Mouse (Mus musculus): Measurements from ENCODE around the gene Ocln. TPM values are rescaled to one million over a fixed set of nuclear protein-coding genes. Genes with fewer than 3 reads are reported as not detected.

The Ocln gene
- total and polyA plus RNA-seq, 3 experiments = 0.27 TPM; not detected in 2

GRCm38 (mm10) chr13:100493313-100493712 lies 59.2 kb downstream of the Ocln start:
- peaks cover 16% of the 10 kb centered on the region for H3K4me1 ChIP-seq (ENCODE audit: insufficient read depth, low read depth, low read length)
- no peaks in the 10 kb centered on the region for H3K9me3 ChIP-seq (replicated peaks)
- no peak for ATAC-seq (ENCODE audit: extremely low read depth, insufficient number of reproducible peaks, low FRiP score, poor library complexity, severe bottlenecking)
- DNase-seq (ENCODE audit: low spot score) = no peak
- no peak for TF ChIP-seq GATA2 (IDR thresholded peaks at IDR 0.05; ENCODE audit: borderline replicate concordance, low read depth, low read length)
- TF ChIP-seq TAL1 (conservative IDR thresholded peaks at IDR 0.05; ENCODE audit: low read depth, low read length) = no peak
- no peak for TF ChIP-seq CTCF (IDR thresholded peaks at IDR 0.05; ENCODE audit: low read depth, low read length)
- TF ChIP-seq POLR2AphosphoS5 (IDR thresholded peaks at IDR 0.05; ENCODE audit: insufficient replicate concordance, low read depth, low read length) = no peak
- TF ChIP-seq GATA1 (IDR thresholded peaks at IDR 0.05; ENCODE audit: borderline replicate concordance, low read length) = no peak
- no peak overlapping the region for H3K4me3 ChIP-seq (ENCODE audit: low read depth, low read length)
- H3K36me3 ChIP-seq (replicated peaks) = peaks cover 18% of the 10 kb centered on the region
- 0 out of 2 replicates have a peak, but pooled peaks cover 5% of the 10 kb centered on the region for H3K27me3 ChIP-seq (ENCODE audit: insufficient read depth, low read length)

- Histone ChIP-seq H3K9me3 (replicated peaks) (no peaks in the 10 kb centered on the region), H3K4me3 (ENCODE audit: low read depth, low read length) (peak within 1 kb of the TSS; percentile 99), H3K4me1 (ENCODE audit: insufficient read depth, low read depth, low read length) (peaks cover 20% of the 10 kb centered on the region), H3K36me3 (replicated peaks) (peaks cover 29% of the 10 kb centered on the region), H3K27me3 (ENCODE audit: insufficient read depth, low read length) (0 out of 2 replicates have a peak, but pooled peaks cover 5% of the 10 kb centered on the region)
- DNase-seq (ENCODE audit: low spot score) (peak; percentile 61), ATAC-seq (ENCODE audit: extremely low read depth, insufficient number of reproducible peaks, low FRiP score, poor library complexity, severe bottlenecking) (peak; percentile 52)
- no peak for TF ChIP-seq POLR2AphosphoS5 (IDR thresholded peaks at IDR 0.05; ENCODE audit: insufficient replicate concordance, low read depth, low read length)
- no peak for TF ChIP-seq TAL1 (conservative IDR thresholded peaks at IDR 0.05; ENCODE audit: low read depth, low read length)
- TF ChIP-seq GATA1 (IDR thresholded peaks at IDR 0.05; ENCODE audit: borderline replicate concordance, low read length) = no peak
- no peak for TF ChIP-seq GATA2 (IDR thresholded peaks at IDR 0.05; ENCODE audit: borderline replicate concordance, low read depth, low read length)
- TF ChIP-seq CTCF (IDR thresholded peaks at IDR 0.05; ENCODE audit: low read depth, low read length) = peak; percentile 78
Measured at GRCm38 (mm10) chr13:100492061-100492787, 60.3 kb downstream of the Ocln start, which contains the start of gene Gtf2h2. Gene Gtf2h2 (minus strand): TSS chr13:100492579.

- TF ChIP-seq GATA1 (IDR thresholded peaks at IDR 0.05; ENCODE audit: borderline replicate concordance, low read length) (no peak), CTCF (IDR thresholded peaks at IDR 0.05; ENCODE audit: low read depth, low read length) (no peak), TAL1 (conservative IDR thresholded peaks at IDR 0.05; ENCODE audit: low read depth, low read length) (no peak), POLR2AphosphoS5 (IDR thresholded peaks at IDR 0.05; ENCODE audit: insufficient replicate concordance, low read depth, low read length) (no peak), GATA2 (IDR thresholded peaks at IDR 0.05; ENCODE audit: borderline replicate concordance, low read depth, low read length) (no peak)
- Histone ChIP-seq H3K4me3 (ENCODE audit: low read depth, low read length) (peak overlapping the region; percentile 99), H3K36me3 (replicated peaks) (peaks cover 35% of the 10 kb centered on the region), H3K9me3 (replicated peaks) (no peaks in the 10 kb centered on the region), H3K27me3 (ENCODE audit: insufficient read depth, low read length) (0 out of 2 replicates have a peak, but pooled peaks cover 5% of the 10 kb centered on the region), H3K4me1 (ENCODE audit: insufficient read depth, low read depth, low read length) (peaks cover 20% of the 10 kb centered on the region)
- DNase-seq (ENCODE audit: low spot score) = no peak
- ATAC-seq (ENCODE audit: extremely low read depth, insufficient number of reproducible peaks, low FRiP score, poor library complexity, severe bottlenecking) = no peak
Measured at GRCm38 (mm10) chr13:100491623-100492022, 60.9 kb downstream of the Ocln start.

GRCm38 (mm10) chr13:100490424-100490823 lies 62.1 kb downstream of the Ocln start:
- Histone ChIP-seq H3K4me3 (ENCODE audit: low read depth, low read length) (no peak overlapping the region), H3K27me3 (ENCODE audit: insufficient read depth, low read length) (0 out of 2 replicates have a peak, but pooled peaks cover 4% of the 10 kb centered on the region), H3K36me3 (replicated peaks) (peaks cover 40% of the 10 kb centered on the region), H3K4me1 (ENCODE audit: insufficient read depth, low read depth, low read length) (peaks cover 20% of the 10 kb centered on the region), H3K9me3 (replicated peaks) (no peaks in the 10 kb centered on the region)
- TF ChIP-seq TAL1 (conservative IDR thresholded peaks at IDR 0.05; ENCODE audit: low read depth, low read length) (no peak), GATA1 (IDR thresholded peaks at IDR 0.05; ENCODE audit: borderline replicate concordance, low read length) (no peak), GATA2 (IDR thresholded peaks at IDR 0.05; ENCODE audit: borderline replicate concordance, low read depth, low read length) (no peak), POLR2AphosphoS5 (IDR thresholded peaks at IDR 0.05; ENCODE audit: insufficient replicate concordance, low read depth, low read length) (no peak)
- ATAC-seq (ENCODE audit: extremely low read depth, insufficient number of reproducible peaks, low FRiP score, poor library complexity, severe bottlenecking) = 0 out of 2 replicates have a peak, but pooled peaks have one; percentile 24
- DNase-seq (ENCODE audit: low spot score) = peak; percentile 11

- peaks cover 4% of the 10 kb centered on the region; the same call in 1 of the 2 replicates for H3K4me1 ChIP-seq (ENCODE audit: insufficient read depth, low read depth, low read length)
- H3K9me3 ChIP-seq (replicated peaks) = no peaks in the 10 kb centered on the region
- no peak for ATAC-seq (ENCODE audit: extremely low read depth, insufficient number of reproducible peaks, low FRiP score, poor library complexity, severe bottlenecking)
- no peak for DNase-seq (ENCODE audit: low spot score)
- H3K4me3 ChIP-seq (ENCODE audit: low read depth, low read length) = no peak overlapping the region
- peaks cover 70% of the 10 kb centered on the region for H3K36me3 ChIP-seq (replicated peaks)
- TF ChIP-seq GATA2 (IDR thresholded peaks at IDR 0.05; ENCODE audit: borderline replicate concordance, low read depth, low read length) = no peak
- no peak for TF ChIP-seq CTCF (IDR thresholded peaks at IDR 0.05; ENCODE audit: low read depth, low read length)
- TF ChIP-seq GATA1 (IDR thresholded peaks at IDR 0.05; ENCODE audit: borderline replicate concordance, low read length) = no peak
- no peak for TF ChIP-seq TAL1 (conservative IDR thresholded peaks at IDR 0.05; ENCODE audit: low read depth, low read length)
- no peak for TF ChIP-seq POLR2AphosphoS5 (IDR thresholded peaks at IDR 0.05; ENCODE audit: insufficient replicate concordance, low read depth, low read length)
- H3K27me3 ChIP-seq (ENCODE audit: insufficient read depth, low read length) = no peaks in the 10 kb centered on the region
Measured at GRCm38 (mm10) chr13:100483610-100484009, 68.9 kb downstream of the Ocln start.

GRCm38 (mm10) chr13:100463527-100464222 lies 88.8 kb downstream of the Ocln start:
- ATAC-seq (ENCODE audit: extremely low read depth, insufficient number of reproducible peaks, low FRiP score, poor library complexity, severe bottlenecking) (no peak), DNase-seq (ENCODE audit: low spot score) (no peak)
- Histone ChIP-seq H3K36me3 (replicated peaks) (peaks cover 61% of the 10 kb centered on the region), H3K4me1 (ENCODE audit: insufficient read depth, low read depth, low read length) (peaks cover 7% of the 10 kb centered on the region), H3K9me3 (replicated peaks) (no peaks in the 10 kb centered on the region), H3K27me3 (ENCODE audit: insufficient read depth, low read length) (no peaks in the 10 kb centered on the region), H3K4me3 (ENCODE audit: low read depth, low read length) (no peak overlapping the region)
- no peak for TF ChIP-seq GATA2 (IDR thresholded peaks at IDR 0.05; ENCODE audit: borderline replicate concordance, low read depth, low read length)
- TF ChIP-seq TAL1 (conservative IDR thresholded peaks at IDR 0.05; ENCODE audit: low read depth, low read length) = no peak
- no peak for TF ChIP-seq GATA1 (IDR thresholded peaks at IDR 0.05; ENCODE audit: borderline replicate concordance, low read length)

All from G1E (cell line).